Mouse (Mus musculus): ENCODE measurements around the gene Arhgap42.

GRCm38 (mm10) chr9:9248529-9248928 is 9.6 kb upstream of the Arhgap42 start:
- no peak for TF ChIP-seq CTCF (IDR thresholded peaks at IDR 0.05)
- no peak for TF ChIP-seq EP300 (IDR thresholded peaks at IDR 0.05)

Data from lung, postnatal 0 days (tissue).